25 mouse cellular contexts compared by ENCODE assay signal in genomic region chr8:84904351-84904750, GRCm38 (mm10). TPM values are rescaled to one million over a fixed set of nuclear protein-coding genes. Genes with fewer than 3 reads are reported as not detected.
DNase-seq lines count a peak whose midpoint lies in the region; ATAC-seq and TF ChIP-seq lines count a peak whose summit lies in the region.
"Had no signal": no experiment of that assay in that cellular context is flagged by ENCODE, and none has a peak within 500 bp of the region (broad histone marks: within the 10 kb centered on the region; RNA-seq: fewer than 3 reads in every experiment).

No protein-coding gene starts in this region.

- peaks cover 4% of the 10 kb centered on the region for H3K27me3 ChIP-seq in megakaryocyte, embryonic 14.5 days (replicated peaks)
- H3K27me3 ChIP-seq in liver, embryonic 15.5 days: 0 out of 2 replicates have a peak, but pooled peaks cover under 1% of the 10 kb centered on the region
- peaks cover 12% of the 10 kb centered on the region; the same call in 1 of the 2 replicates for H3K27me3 ChIP-seq in midbrain, embryonic 14.5 days (ENCODE audit: control insufficient read depth, insufficient read depth, low read length)
- H3K27me3 ChIP-seq: intestine, embryonic 15.5 days had no signal

- no peaks in the 10 kb centered on the region for H3K9me3 ChIP-seq in megakaryocyte, embryonic 14.5 days
- no peaks in the 10 kb centered on the region for H3K9me3 ChIP-seq in ES-E14 (ENCODE audit: control insufficient read depth, insufficient read depth, low read depth, low read length)
- H3K9me3 ChIP-seq in liver, embryonic 15.5 days (replicated peaks): no peaks in the 10 kb centered on the region
- no peaks in the 10 kb centered on the region for H3K9me3 ChIP-seq in midbrain, embryonic 14.5 days (ENCODE audit: control insufficient read depth, low read length)
- H3K9me3 ChIP-seq: forebrain, embryonic 13.5 days; hindbrain, embryonic 15.5 days; intestine, embryonic 15.5 days; limb, embryonic 12.5 days; lung, embryonic 15.5 days; neural tube, embryonic 13.5 days had no signal

- peaks cover 51% of the 10 kb centered on the region for H3K4me1 ChIP-seq in megakaryocyte, embryonic 14.5 days
- peaks cover 0 to 7% of the 10 kb centered on the region in 2 experiments; a peak in 2 of 4 replicates for H3K4me1 ChIP-seq in ES-E14 (ENCODE audit: control insufficient read depth in 2 of 2, insufficient read depth in 2 of 2, low read length in 2 of 2, poor library complexity in 1 of 2)
- H3K4me1 ChIP-seq in liver, embryonic 15.5 days (replicated peaks): peaks cover 76% of the 10 kb centered on the region
- peaks cover 17% of the 10 kb centered on the region; the same call in 1 of the 2 replicates for H3K4me1 ChIP-seq in midbrain, embryonic 14.5 days (ENCODE audit: control insufficient read depth, insufficient read depth, low read length)

- H3K36me3 ChIP-seq in megakaryocyte, embryonic 14.5 days (replicated peaks; ENCODE audit: low read length): no peaks in the 10 kb centered on the region
- no peaks in the 10 kb centered on the region; the same call in 1 of the 2 replicates for H3K36me3 ChIP-seq in ES-E14 (ENCODE audit: control insufficient read depth, insufficient read depth, low read length, poor library complexity, severe bottlenecking)
- H3K36me3 ChIP-seq in liver, embryonic 15.5 days (replicated peaks): peaks cover 43% of the 10 kb centered on the region
- no peaks in the 10 kb centered on the region for H3K36me3 ChIP-seq in midbrain, embryonic 14.5 days (ENCODE audit: control insufficient read depth, insufficient read depth, low read length)
- H3K36me3 ChIP-seq: hindbrain, embryonic 15.5 days; intestine, embryonic 15.5 days; limb, embryonic 12.5 days; lung, embryonic 15.5 days; neural tube, embryonic 13.5 days had no signal

- no peak for ATAC-seq in megakaryocyte, adult 5-6 weeks (ENCODE audit: poor library complexity, severe bottlenecking)
- ATAC-seq in liver, embryonic 15.5 days (ENCODE audit: insufficient read depth): no peak
- no peak for ATAC-seq in midbrain, embryonic 14.5 days (ENCODE audit: low FRiP score, low TSS enrichment)
- ATAC-seq: forebrain, embryonic 13.5 days; intestine, embryonic 15.5 days; midbrain, embryonic 16.5 days had no signal

- in situ Hi-C loops in ES-E14 (cut with MboI; ENCODE audit: low sequenced_read_pairs in 2 of 2, unreplicated experiment in 2 of 2): no loop called here

- peak overlapping the region; percentile 39; the same call in 1 of the 2 replicates for H3K9ac ChIP-seq in ES-E14 (ENCODE audit: insufficient read depth, low read depth, low read length, poor library complexity, severe bottlenecking)
- H3K9ac ChIP-seq in liver, embryonic 15.5 days: 0 out of 2 replicates have a peak overlapping the region, but pooled peaks have one; percentile 16
- no peak overlapping the region for H3K9ac ChIP-seq in midbrain, embryonic 14.5 days (replicated peaks; ENCODE audit: low read length)
- H3K9ac ChIP-seq: forebrain, embryonic 13.5 days; hindbrain, embryonic 15.5 days; intestine, embryonic 15.5 days; limb, embryonic 12.5 days; neural tube, embryonic 13.5 days had no signal

- H3K27ac ChIP-seq in ES-E14 (ENCODE audit: insufficient read depth, low read depth, low read length, poor library complexity, severe bottlenecking): no peak overlapping the region
- peak overlapping the region; percentile 88 for H3K27ac ChIP-seq in liver, embryonic 15.5 days (replicated peaks)
- no peak overlapping the region for H3K27ac ChIP-seq in midbrain, embryonic 14.5 days (replicated peaks; ENCODE audit: low read depth, low read length)
- H3K27ac ChIP-seq: forebrain, embryonic 13.5 days; hindbrain, embryonic 15.5 days; intestine, embryonic 15.5 days; limb, embryonic 12.5 days; neural tube, embryonic 13.5 days had no signal

- DNase-seq in ES-E14 (ENCODE audit: low read depth, low spot score): no peak
- peak; percentile 55 for DNase-seq in R1 (ENCODE audit: low read depth, low spot score)
- no peak for DNase-seq in layer of hippocampus, adult 9-10 months (ENCODE audit: low spot score)
- no peak for DNase-seq in midbrain, embryonic 14.5 days
- DNase-seq: adrenal gland, postnatal 10 days; cerebellum, adult 2 months; gastrocnemius, postnatal 10 days; kidney, adult 8-10 months; kidney, postnatal 10 days; lung, postnatal 36 days; retina, postnatal 1 day had no signal

- H3K4me2 ChIP-seq in liver, embryonic 15.5 days: peak overlapping the region; percentile 92
- H3K4me2 ChIP-seq in midbrain, embryonic 14.5 days (ENCODE audit: low read length): no peak overlapping the region

- 83% methylated on average over 7 of the region's 7 CpGs for WGBS in liver, embryonic 15.5 days (ENCODE audit: insufficient replicate concordance)
- WGBS in midbrain, embryonic 14.5 days: 94% methylated on average over 7 of the region's 7 CpGs

- peak overlapping the region; percentile 34 for H3K4me3 ChIP-seq in megakaryocyte, embryonic 14.5 days (replicated peaks)
- H3K4me3 ChIP-seq in ES-E14 (ENCODE audit: insufficient read depth in 1 of 2, low read depth in 1 of 2, low read length in 2 of 2, poor library complexity in 1 of 2, severe bottlenecking in 1 of 2): no peak overlapping the region
- H3K4me3 ChIP-seq in liver, embryonic 15.5 days (replicated peaks): peak overlapping the region; percentile 88
- no peak overlapping the region for H3K4me3 ChIP-seq in midbrain, embryonic 14.5 days (replicated peaks; ENCODE audit: low read depth, low read length)

TF ChIP-seq in ES-E14, 5 proteins besides CTCF, POLR2A, EP300 and RAD21:
- TF ChIP-seq ZC3H11A (IDR thresholded peaks at IDR 0.05; ENCODE audit: borderline replicate concordance, low read depth, low read length) (no peak), HCFC1 (IDR thresholded peaks at IDR 0.05; ENCODE audit: borderline replicate concordance, insufficient read depth, low read length) (no peak), MAFK (IDR thresholded peaks at IDR 0.05; ENCODE audit: insufficient read depth, low read depth, low read length) (no peak), ZNF384 (IDR thresholded peaks at IDR 0.05; ENCODE audit: low read depth, low read length) (no peak), CHD2 (IDR thresholded peaks at IDR 0.05; ENCODE audit: low read depth, low read length) (no peak)
TF ChIP-seq in ES-E14: peak in this region for 0.

RNA-seq across cellular contexts. Expression of gene Klf1, which starts 2.6 kb away (rescaled TPM):
- 7.9 and 11.9 TPM in 2 replicates for polyA plus RNA-seq in megakaryocyte, embryonic 14.5 days (2012; ENCODE audit: insufficient read depth, low replicate concordance)
- 2.0 and 5.2 TPM in 2 replicates for total RNA-seq in megakaryocyte, adult 5-6 weeks (2015)
- total RNA-seq in megakaryocyte, adult 5-6 weeks (2017): 1.8 and 8.7 TPM in 2 replicates
- total RNA-seq in ES-E14 (2012; rRNA removed): 0.31 and 0.53 TPM in 2 replicates
- 443 and 534 TPM in 2 replicates for polyA plus RNA-seq in liver, embryonic 15.5 days (2015; fragmentation: Nextera tagmentation; extraction: Ambion mirVana)
- polyA plus RNA-seq in midbrain, embryonic 14.5 days (2014; fragmentation: Nextera tagmentation; extraction: Ambion mirVana): 0.19 and 0.63 TPM in 2 replicates
- total RNA-seq: layer of hippocampus, postnatal 14 days had no signal

RNA-seq across cellular contexts. Expression of gene Dnase2a, which starts 4.0 kb away (rescaled TPM):
- polyA plus RNA-seq in megakaryocyte, embryonic 14.5 days (2012; ENCODE audit: insufficient read depth, low replicate concordance): 3.5 and 13.5 TPM in 2 replicates
- 15.2 and 30.1 TPM in 2 replicates for total RNA-seq in megakaryocyte, adult 5-6 weeks (2015)
- 27.4 and 39.0 TPM in 2 replicates for total RNA-seq in megakaryocyte, adult 5-6 weeks (2017)
- 23.7 and 29.5 TPM in 2 replicates for total RNA-seq in ES-E14 (2012; rRNA removed)
- polyA plus RNA-seq in liver, embryonic 15.5 days (2015; fragmentation: Nextera tagmentation; extraction: Ambion mirVana): 11.4 and 12.7 TPM in 2 replicates
- polyA plus RNA-seq in midbrain, embryonic 14.5 days (2014; fragmentation: Nextera tagmentation; extraction: Ambion mirVana): 4.0 and 5.4 TPM in 2 replicates

RNA-seq across cellular contexts. Expression of gene Gcdh, which starts 10.6 kb away (rescaled TPM):
- 13.9 and 24.1 TPM in 2 replicates for polyA plus RNA-seq in megakaryocyte, embryonic 14.5 days (2012; ENCODE audit: insufficient read depth, low replicate concordance)
- total RNA-seq in megakaryocyte, adult 5-6 weeks (2015): 7.4 and 8.8 TPM in 2 replicates
- total RNA-seq in megakaryocyte, adult 5-6 weeks (2017): 9.7 and 11.9 TPM in 2 replicates
- total RNA-seq in ES-E14 (2012; rRNA removed): 36.3 and 57.2 TPM in 2 replicates
- 55.1 and 67.9 TPM in 2 replicates for polyA plus RNA-seq in liver, embryonic 15.5 days (2015; fragmentation: Nextera tagmentation; extraction: Ambion mirVana)
- 22.4 and 25.9 TPM in 2 replicates for polyA plus RNA-seq in midbrain, embryonic 14.5 days (2014; fragmentation: Nextera tagmentation; extraction: Ambion mirVana)

RNA-seq across cellular contexts. Expression of gene Syce2, which starts 32.4 kb away (rescaled TPM):
- polyA plus RNA-seq in megakaryocyte, embryonic 14.5 days (2012; ENCODE audit: insufficient read depth, low replicate concordance): 24.3 and 63.0 TPM in 2 replicates
- 67.7 and 97.1 TPM in 2 replicates for total RNA-seq in megakaryocyte, adult 5-6 weeks (2015)
- total RNA-seq in megakaryocyte, adult 5-6 weeks (2017): 46.2 and 47.5 TPM in 2 replicates
- 34.7 and 42.3 TPM in 2 replicates for total RNA-seq in ES-E14 (2012; rRNA removed)
- 50.1 and 55.0 TPM in 2 replicates for polyA plus RNA-seq in liver, embryonic 15.5 days (2015; fragmentation: Nextera tagmentation; extraction: Ambion mirVana)
- 17.4 and 27.4 TPM in 2 replicates for polyA plus RNA-seq in midbrain, embryonic 14.5 days (2014; fragmentation: Nextera tagmentation; extraction: Ambion mirVana)

RNA-seq across cellular contexts. Expression of gene Mast1, which starts 32.8 kb away (rescaled TPM):
- 0.20 TPM in 1 of 2 replicates, not detected in the other for polyA plus RNA-seq in megakaryocyte, embryonic 14.5 days (2012; ENCODE audit: insufficient read depth, low replicate concordance)
- total RNA-seq in megakaryocyte, adult 5-6 weeks (2015): 0.02 TPM in 1 of 2 replicates, not detected in the other
- 0.07 and 0.08 TPM in 2 replicates for total RNA-seq in megakaryocyte, adult 5-6 weeks (2017)
- total RNA-seq in ES-E14 (2012; rRNA removed): 1.4 and 2.5 TPM in 2 replicates
- polyA plus RNA-seq in liver, embryonic 15.5 days (2015; fragmentation: Nextera tagmentation; extraction: Ambion mirVana): 0.06 and 0.23 TPM in 2 replicates
- polyA plus RNA-seq in midbrain, embryonic 14.5 days (2014; fragmentation: Nextera tagmentation; extraction: Ambion mirVana): 69.5 and 69.9 TPM in 2 replicates
- total RNA-seq: granulocyte monocyte progenitor cell, adult 5-6 weeks had no signal
- polyA plus RNA-seq: heart, postnatal 0 days; myocyte had no signal

Comparison
In these comparisons a context has a peak if more than half of its experiments do, and no peak if none do; other contexts are left out.
1. H3K4me3 ChIP-seq: peak in megakaryocyte, embryonic 14.5 days (single experiment) and liver, embryonic 15.5 days (single experiment); none in ES-E14 (0 of 2) and midbrain, embryonic 14.5 days (single experiment).
2. RNA of gene Klf1, which starts 2.6 kb away (polyA plus RNA-seq): 443 to 534 TPM in liver, embryonic 15.5 days; 7.9 to 11.9 TPM in megakaryocyte, embryonic 14.5 days and 0.19 to 0.63 TPM in midbrain, embryonic 14.5 days; every median in the first group is over 10 times any median in the second.